Mouse (Mus musculus): Measurements from ENCODE around the gene Olfr914. TPM values are rescaled to one million over a fixed set of nuclear protein-coding genes. Genes with fewer than 3 reads are reported as not detected.

Gene Olfr914
- not detected in 2 replicates for polyA plus RNA-seq (2015; fragmentation: Nextera tagmentation; extraction: Ambion mirVana)

GRCm38 (mm10) chr9:38604802-38605201 is at the start of gene Olfr914:
Gene Olfr914 (plus strand): TSS chr9:38605102.
- Histone ChIP-seq H3K27me3 (replicated peaks) (no peaks in the 10 kb centered on the region), H3K4me1 (no peaks in the 10 kb centered on the region), H3K36me3 (replicated peaks) (no peaks in the 10 kb centered on the region), H3K4me3 (no peak within 1 kb of the TSS), H3K4me2 (no peak within 1 kb of the TSS), H3K27ac (no peak within 1 kb of the TSS), H3K9me3 (no peaks in the 10 kb centered on the region), H3K9ac (no peak within 1 kb of the TSS)
- WGBS = 74% methylated on average over 2 of the region's 2 CpGs
- ATAC-seq (replicated peaks) = no peak

- WGBS = 85% methylated on average over 1 of the region's 1 CpGs
- no peak within 1 kb of the TSS for H3K27ac ChIP-seq
- no peaks in the 10 kb centered on the region for H3K36me3 ChIP-seq (replicated peaks)
- H3K4me1 ChIP-seq = no peaks in the 10 kb centered on the region
- no peak within 1 kb of the TSS for H3K9ac ChIP-seq
- H3K4me2 ChIP-seq = no peak within 1 kb of the TSS
- ATAC-seq (replicated peaks) = no peak
- H3K27me3 ChIP-seq (replicated peaks) = no peaks in the 10 kb centered on the region
- no peak within 1 kb of the TSS for H3K4me3 ChIP-seq
- H3K9me3 ChIP-seq = no peaks in the 10 kb centered on the region
These were observed 25.0 kb upstream of the Olfr914 start, which contains the start of gene Olfr912 for GRCm38 (mm10) chr9:38579878-38580277. Gene Olfr912 (plus strand): TSS chr9:38580178.

GRCm38 (mm10) chr9:38591056-38591455 is 13.8 kb upstream of the Olfr914 start:
- Histone ChIP-seq H3K9me3 (no peaks in the 10 kb centered on the region), H3K9ac (no peak overlapping the region), H3K27ac (no peak overlapping the region), H3K36me3 (replicated peaks) (no peaks in the 10 kb centered on the region), H3K4me3 (no peak overlapping the region), H3K4me1 (no peaks in the 10 kb centered on the region), H3K4me2 (no peak overlapping the region), H3K27me3 (replicated peaks) (no peaks in the 10 kb centered on the region)
- no peak for ATAC-seq (replicated peaks)
- 68% methylated on average over 1 of the region's 1 CpGs for WGBS

- no peaks in the 10 kb centered on the region for H3K4me1 ChIP-seq
- H3K27me3 ChIP-seq (replicated peaks) = no peaks in the 10 kb centered on the region
- no peak for ATAC-seq (replicated peaks)
- no peak within 1 kb of the TSS for H3K4me3 ChIP-seq
- no peaks in the 10 kb centered on the region for H3K9me3 ChIP-seq
- H3K4me2 ChIP-seq = no peak within 1 kb of the TSS
- no peak within 1 kb of the TSS for H3K27ac ChIP-seq
- H3K36me3 ChIP-seq (replicated peaks) = no peaks in the 10 kb centered on the region
- no peak within 1 kb of the TSS for H3K9ac ChIP-seq
- 60% methylated on average over 2 of the region's 2 CpGs for WGBS
These were observed 12.4 kb upstream of the Olfr914 start, which contains the start of gene Olfr913 for GRCm38 (mm10) chr9:38592459-38592858. Gene Olfr913 (plus strand): TSS chr9:38592759.

- H3K9ac ChIP-seq = no peak overlapping the region
- H3K9me3 ChIP-seq = peaks cover 3% of the 10 kb centered on the region; the same call in 1 of the 2 replicates
- no peaks in the 10 kb centered on the region for H3K4me1 ChIP-seq
- 63% methylated on average over 4 of the region's 4 CpGs for WGBS
- no peak overlapping the region for H3K27ac ChIP-seq
- no peak for ATAC-seq (replicated peaks)
- H3K36me3 ChIP-seq (replicated peaks) = no peaks in the 10 kb centered on the region
- H3K27me3 ChIP-seq (replicated peaks) = no peaks in the 10 kb centered on the region
- no peak overlapping the region for H3K4me2 ChIP-seq
- no peak overlapping the region for H3K4me3 ChIP-seq
These were observed 27.5 kb downstream of the Olfr914 start for GRCm38 (mm10) chr9:38632406-38632805.

GRCm38 (mm10) chr9:38659775-38660174 is 54.9 kb downstream of the Olfr914 start, which contains the start of gene Olfr916:
Gene Olfr916 (minus strand): TSS chr9:38659875.
- H3K27me3 ChIP-seq (replicated peaks) = no peaks in the 10 kb centered on the region
- H3K4me2 ChIP-seq = no peak within 1 kb of the TSS
- no peak within 1 kb of the TSS for H3K4me3 ChIP-seq
- WGBS = 71% methylated on average over 1 of the region's 1 CpGs
- H3K9me3 ChIP-seq = no peaks in the 10 kb centered on the region
- no peak within 1 kb of the TSS for H3K27ac ChIP-seq
- no peaks in the 10 kb centered on the region for H3K4me1 ChIP-seq
- no peaks in the 10 kb centered on the region for H3K36me3 ChIP-seq (replicated peaks)
- no peak for ATAC-seq (replicated peaks)
- no peak within 1 kb of the TSS for H3K9ac ChIP-seq

Other genes with a start within 250 kb of the Olfr914 start
- not detected in 2 replicates for gene Olfr250, start 238.2 kb upstream of the Olfr914 start, polyA plus RNA-seq (2015; fragmentation: Nextera tagmentation; extraction: Ambion mirVana)
- gene Olfr251, start 228.0 kb upstream of the Olfr914 start, polyA plus RNA-seq (2015; fragmentation: Nextera tagmentation; extraction: Ambion mirVana) = not detected in 2 replicates
- gene Olfr147, start 203.4 kb upstream of the Olfr914 start, polyA plus RNA-seq (2015; fragmentation: Nextera tagmentation; extraction: Ambion mirVana) = not detected in 2 replicates
- gene Olfr901, start 175.6 kb upstream of the Olfr914 start, polyA plus RNA-seq (2015; fragmentation: Nextera tagmentation; extraction: Ambion mirVana) = not detected in 2 replicates
- gene Olfr902, start 157.4 kb upstream of the Olfr914 start, polyA plus RNA-seq (2015; fragmentation: Nextera tagmentation; extraction: Ambion mirVana) = not detected in 2 replicates
- not detected in 2 replicates for gene Olfr904, start 142.0 kb upstream of the Olfr914 start, polyA plus RNA-seq (2015; fragmentation: Nextera tagmentation; extraction: Ambion mirVana)
- not detected in 2 replicates for gene Olfr905, start 134.0 kb upstream of the Olfr914 start, polyA plus RNA-seq (2015; fragmentation: Nextera tagmentation; extraction: Ambion mirVana)
- not detected in 2 replicates for gene Olfr906, start 118.0 kb upstream of the Olfr914 start, polyA plus RNA-seq (2015; fragmentation: Nextera tagmentation; extraction: Ambion mirVana)
- not detected in 2 replicates for gene Olfr907, start 109.3 kb upstream of the Olfr914 start, polyA plus RNA-seq (2015; fragmentation: Nextera tagmentation; extraction: Ambion mirVana)
- not detected in 2 replicates for gene Olfr911-ps1, start 83.5 kb upstream of the Olfr914 start, polyA plus RNA-seq (2015; fragmentation: Nextera tagmentation; extraction: Ambion mirVana)
- gene Olfr910, start 67.3 kb upstream of the Olfr914 start, polyA plus RNA-seq (2015; fragmentation: Nextera tagmentation; extraction: Ambion mirVana) = not detected in 2 replicates
- not detected in 2 replicates for gene Olfr912, start 24.9 kb upstream of the Olfr914 start, polyA plus RNA-seq (2015; fragmentation: Nextera tagmentation; extraction: Ambion mirVana)
- not detected in 2 replicates for gene Olfr913, start 12.3 kb upstream of the Olfr914 start, polyA plus RNA-seq (2015; fragmentation: Nextera tagmentation; extraction: Ambion mirVana)
- not detected in 2 replicates for gene Olfr916, start 54.8 kb downstream of the Olfr914 start, polyA plus RNA-seq (2015; fragmentation: Nextera tagmentation; extraction: Ambion mirVana)
- gene Olfr917, start 60.7 kb downstream of the Olfr914 start, polyA plus RNA-seq (2015; fragmentation: Nextera tagmentation; extraction: Ambion mirVana) = not detected in 2 replicates
- not detected in 2 replicates for gene Olfr918, start 69.5 kb downstream of the Olfr914 start, polyA plus RNA-seq (2015; fragmentation: Nextera tagmentation; extraction: Ambion mirVana)
- gene Olfr919, start 98.6 kb downstream of the Olfr914 start, polyA plus RNA-seq (2015; fragmentation: Nextera tagmentation; extraction: Ambion mirVana) = not detected in 2 replicates
- gene Vwa5a, start 113.2 kb downstream of the Olfr914 start, polyA plus RNA-seq (2015; fragmentation: Nextera tagmentation; extraction: Ambion mirVana) = 6.6 and 7.1 TPM in 2 replicates
- not detected in 2 replicates for gene Olfr920, start 147.2 kb downstream of the Olfr914 start, polyA plus RNA-seq (2015; fragmentation: Nextera tagmentation; extraction: Ambion mirVana)
- not detected in 2 replicates for gene Olfr921, start 168.0 kb downstream of the Olfr914 start, polyA plus RNA-seq (2015; fragmentation: Nextera tagmentation; extraction: Ambion mirVana)
- not detected in 2 replicates for gene Olfr922, start 209.5 kb downstream of the Olfr914 start, polyA plus RNA-seq (2015; fragmentation: Nextera tagmentation; extraction: Ambion mirVana)
- not detected in 2 replicates for gene Olfr923, start 221.4 kb downstream of the Olfr914 start, polyA plus RNA-seq (2015; fragmentation: Nextera tagmentation; extraction: Ambion mirVana)
- not detected in 2 replicates for gene Olfr924, start 239.3 kb downstream of the Olfr914 start, polyA plus RNA-seq (2015; fragmentation: Nextera tagmentation; extraction: Ambion mirVana)
- gene Olfr26, start 250.0 kb downstream of the Olfr914 start, polyA plus RNA-seq (2015; fragmentation: Nextera tagmentation; extraction: Ambion mirVana) = not detected in 2 replicates